Mouse (Mus musculus): Measurements from ENCODE around the gene Abca4.
"Not testable (repeated sequence)": the region's sequence is repeated elsewhere in the genome, so short reads cannot be mapped to it uniquely, and the experiment has no call there.

The Abca4 gene

DNA sequence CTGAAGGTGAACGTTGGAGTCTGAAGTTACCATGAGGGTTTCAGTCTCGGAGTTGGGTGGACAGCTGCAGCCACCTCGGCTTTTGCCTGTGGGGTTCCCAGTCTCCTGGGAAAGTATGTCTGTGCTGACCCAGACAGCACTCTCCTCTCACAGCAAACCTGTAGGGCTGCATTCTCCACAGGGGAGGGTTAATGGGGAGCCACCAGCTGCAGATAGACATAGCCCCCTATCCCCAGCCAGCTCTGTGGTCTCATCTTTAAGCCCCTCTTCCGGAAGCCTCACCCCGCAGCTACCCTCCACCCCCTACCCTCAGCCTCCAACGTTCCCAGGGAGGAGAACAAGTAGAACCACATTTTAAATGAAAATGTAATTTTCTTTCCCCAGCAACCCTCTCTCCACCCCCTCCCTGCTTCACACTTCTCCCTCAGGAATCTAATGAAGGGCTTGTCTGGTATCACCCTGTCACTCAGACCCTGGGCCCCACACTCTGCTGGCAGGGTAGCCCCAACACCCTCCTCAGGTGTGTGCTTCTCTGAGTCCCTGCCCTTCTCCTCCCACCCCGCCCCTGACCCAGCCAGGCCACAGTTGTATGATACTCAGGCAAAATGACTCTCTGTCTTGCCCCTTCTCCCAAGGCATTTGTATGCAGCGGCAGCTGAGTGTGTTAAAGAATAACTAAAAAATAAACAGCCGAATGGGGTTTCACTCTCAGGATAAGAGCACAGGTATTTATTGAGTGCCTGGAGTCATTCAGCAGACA, 14.4 kb downstream of the Abca4 start:
- DNase-seq (ENCODE audit: low read depth), result no peak

DNA sequence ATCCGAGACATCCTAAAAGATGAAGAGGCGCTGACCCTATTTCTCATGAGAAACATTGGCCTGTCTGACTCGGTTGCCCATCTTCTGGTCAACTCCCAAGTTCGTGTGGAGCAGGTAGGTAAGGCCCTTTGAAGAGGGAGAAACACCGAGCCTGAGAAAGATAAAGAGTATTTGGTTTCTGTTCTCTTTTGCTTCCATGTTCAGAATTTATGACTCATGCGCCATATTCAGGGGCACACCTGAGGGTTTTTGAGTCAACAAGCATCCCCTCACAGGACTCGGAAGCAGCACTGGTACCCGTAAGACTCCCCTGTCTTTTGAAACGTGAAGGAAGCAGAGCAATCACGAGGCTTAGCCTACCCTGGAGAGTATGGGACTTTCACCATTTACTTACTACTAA, 18.3 kb downstream of the Abca4 start:
- no peak for DNase-seq (ENCODE audit: low read depth)

DNA sequence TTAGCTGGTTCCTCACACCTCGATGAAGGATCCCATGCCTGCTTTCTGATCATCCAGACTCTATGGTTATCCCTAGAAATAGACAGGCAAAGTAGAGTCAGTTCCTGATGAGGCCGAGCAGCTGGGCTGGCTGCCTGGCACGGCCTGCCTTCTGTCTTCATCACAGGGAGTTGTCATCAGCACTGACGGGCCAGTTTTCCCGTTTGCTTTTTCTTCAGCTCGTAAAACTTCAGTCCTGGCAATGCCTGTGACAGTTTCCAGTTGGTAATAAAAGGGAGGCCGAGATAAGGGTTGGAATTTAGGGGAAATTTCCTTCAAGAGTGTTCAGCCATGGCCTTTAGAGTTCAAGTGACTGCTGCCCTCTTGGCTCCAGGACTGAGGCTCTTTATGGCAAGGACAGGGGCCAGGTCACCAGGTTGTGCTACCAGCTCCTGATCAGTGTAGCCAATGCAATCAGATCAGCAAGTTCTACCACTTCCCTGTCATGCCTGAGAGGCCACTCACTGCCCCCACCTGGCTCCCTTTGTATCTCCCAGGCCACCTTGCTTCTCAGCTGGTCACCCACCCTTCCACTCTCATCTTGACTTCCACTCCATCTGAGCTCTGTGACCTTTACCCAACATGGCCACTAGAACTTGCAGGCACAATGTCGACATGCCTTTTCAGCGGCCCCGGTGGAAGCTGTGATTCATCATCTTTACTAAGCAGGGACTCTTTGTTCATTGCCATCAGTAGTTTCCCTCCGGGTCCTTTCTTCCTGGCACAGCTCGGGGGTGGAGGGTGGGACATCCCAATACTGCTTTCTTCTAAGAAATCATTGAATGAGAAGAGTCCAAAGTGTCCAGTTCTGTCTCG, 20.5 kb downstream of the Abca4 start:
- no peak for DNase-seq (ENCODE audit: low read depth)

DNA sequence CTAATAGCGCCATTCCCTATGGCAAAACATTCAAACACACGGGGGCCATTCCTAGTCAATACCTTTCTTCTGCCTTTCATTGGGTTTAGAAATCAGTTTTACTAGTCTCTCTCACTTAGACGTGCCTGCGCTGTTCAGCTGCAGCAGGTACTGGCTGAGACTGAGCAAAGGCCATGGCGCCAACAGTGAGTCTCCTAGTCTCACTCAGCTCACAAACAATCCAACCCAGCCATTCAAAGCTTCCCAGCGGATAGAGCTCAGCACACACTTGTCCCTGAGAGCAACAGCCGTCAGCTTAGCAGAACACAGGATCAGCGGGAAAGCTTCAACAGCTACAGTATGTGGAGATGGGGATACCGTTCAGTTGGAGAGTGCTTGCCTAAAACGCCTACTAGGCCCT, 27.5 kb downstream of the Abca4 start:
- DNase-seq (ENCODE audit: low read depth), result no peak

DNA sequence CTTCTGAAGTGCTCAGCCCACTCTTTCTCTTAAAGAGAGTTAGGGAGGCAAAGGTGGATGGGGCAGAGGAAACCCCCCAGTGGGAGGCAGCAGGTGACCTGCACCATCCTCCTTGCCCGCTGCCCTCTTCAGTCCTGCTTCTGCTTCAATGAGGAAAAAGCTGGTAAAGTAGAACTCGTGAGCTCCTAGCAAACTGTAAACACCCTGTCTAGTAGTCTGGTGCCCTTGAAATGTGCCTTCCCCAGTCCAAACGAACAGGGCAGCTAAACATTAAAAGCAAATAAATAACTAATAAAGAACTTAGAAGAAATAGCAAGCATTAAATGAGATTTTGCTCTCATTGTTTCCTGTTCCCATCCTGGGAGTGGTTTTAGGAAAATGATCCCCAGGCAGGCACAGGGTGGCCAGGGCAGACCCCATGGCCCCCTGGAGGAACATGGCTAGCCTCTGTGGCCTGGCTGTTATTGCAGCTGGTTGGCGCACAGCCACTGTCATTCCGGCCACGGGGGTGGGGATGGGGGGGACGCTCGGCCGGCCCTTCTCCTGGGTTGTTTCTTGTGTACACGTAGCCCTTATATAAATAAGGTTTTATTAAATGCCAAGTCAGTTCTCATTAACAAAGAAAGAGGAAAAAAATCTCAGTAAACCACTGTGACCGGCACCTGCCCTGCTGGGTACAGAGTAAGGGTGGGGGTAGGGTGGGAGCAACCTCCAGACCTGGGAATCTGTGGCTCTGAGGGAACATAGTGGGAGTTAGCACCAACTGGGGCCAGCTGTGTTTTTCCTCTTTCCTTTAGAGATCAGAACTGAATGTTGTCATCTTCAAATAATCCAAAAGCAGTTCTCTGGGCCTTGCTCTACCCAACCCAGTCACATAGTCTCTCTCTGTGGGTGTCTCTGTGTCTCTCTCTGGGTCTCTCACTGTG, 28.7 kb downstream of the Abca4 start:
- DNase-seq (ENCODE audit: low read depth), result no peak

DNA sequence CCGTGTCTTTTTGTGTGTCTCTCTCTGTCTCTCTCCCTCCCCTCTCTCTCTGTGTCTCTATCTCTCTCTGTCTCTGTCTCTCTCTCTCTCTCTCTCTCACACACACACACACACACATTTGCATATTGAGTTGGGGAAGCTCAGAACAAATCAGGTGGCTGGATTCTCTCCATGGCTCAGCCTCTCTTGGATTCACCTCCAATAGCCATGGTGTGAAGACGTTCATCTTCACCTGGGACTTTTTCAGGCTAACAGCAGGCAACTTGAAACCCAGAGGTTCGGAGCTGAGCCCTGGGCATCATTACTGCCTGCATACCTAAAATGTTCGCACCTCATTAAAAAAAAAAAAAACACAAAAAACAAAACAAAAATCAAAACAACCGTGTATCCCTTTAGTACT, 29.4 kb downstream of the Abca4 start:
- no peak for DNase-seq (ENCODE audit: low read depth)

DNA sequence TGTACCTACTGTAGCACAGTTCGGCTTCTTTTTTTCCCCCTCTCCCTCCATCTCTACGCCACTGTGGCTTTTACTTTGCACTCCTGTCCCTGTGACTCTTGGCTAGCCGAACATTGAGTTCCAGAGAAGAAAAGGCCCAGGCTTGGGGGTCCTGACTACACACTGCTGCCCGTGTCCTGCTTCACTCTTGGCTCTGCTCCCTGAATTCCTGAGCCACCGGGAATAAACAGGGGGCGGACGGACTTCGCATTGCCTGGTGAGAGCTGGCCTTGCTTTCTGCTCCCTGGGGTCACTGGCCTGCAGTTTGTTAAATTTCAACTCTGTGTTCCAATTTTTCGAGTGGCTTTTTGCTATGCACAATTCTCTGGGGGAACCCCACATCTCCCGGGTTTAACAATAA, 30.1 kb downstream of the Abca4 start:
- no peak for DNase-seq (ENCODE audit: low read depth)

DNA sequence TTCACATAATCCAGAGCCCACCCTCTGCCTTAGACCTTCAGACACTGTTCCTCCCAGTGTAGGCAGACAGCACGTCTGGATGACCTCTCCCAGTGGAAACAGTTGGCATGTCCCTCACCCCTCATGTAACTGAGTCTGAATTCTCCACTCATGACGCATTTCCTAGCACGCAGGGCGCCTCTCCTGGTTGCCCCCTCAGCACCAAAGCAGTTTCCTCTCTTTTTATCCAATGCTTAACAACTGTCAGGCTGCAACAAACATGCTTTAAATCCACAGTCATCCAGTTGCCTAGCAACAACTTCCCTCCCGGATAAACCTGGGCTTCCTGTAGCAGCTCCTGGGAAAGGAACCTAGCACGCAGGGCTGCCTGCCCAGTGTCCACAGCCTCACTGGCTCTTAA, 33.9 kb downstream of the Abca4 start:
- no peak for DNase-seq (ENCODE audit: low read depth)

DNA sequence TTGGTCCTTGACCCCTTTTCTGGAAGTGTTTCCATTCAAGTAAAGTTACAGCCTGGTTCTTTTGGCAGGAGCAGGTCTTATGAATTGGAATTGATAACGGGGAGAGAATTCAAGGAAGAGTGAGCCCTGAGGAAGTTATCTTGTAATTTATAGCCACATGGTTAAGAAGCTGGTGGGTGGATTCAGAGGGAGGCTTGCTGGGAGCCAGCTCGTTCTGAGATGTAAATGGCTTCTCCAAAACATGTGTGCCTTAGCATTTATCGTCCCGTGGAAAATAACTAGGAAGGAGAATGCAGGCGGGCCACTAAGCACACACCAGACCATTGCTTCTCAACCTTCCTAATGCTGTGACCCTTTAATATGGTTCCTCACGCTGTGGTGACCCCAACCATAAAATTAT, 34.9 kb downstream of the Abca4 start:
- no peak for DNase-seq (ENCODE audit: low read depth)

DNA sequence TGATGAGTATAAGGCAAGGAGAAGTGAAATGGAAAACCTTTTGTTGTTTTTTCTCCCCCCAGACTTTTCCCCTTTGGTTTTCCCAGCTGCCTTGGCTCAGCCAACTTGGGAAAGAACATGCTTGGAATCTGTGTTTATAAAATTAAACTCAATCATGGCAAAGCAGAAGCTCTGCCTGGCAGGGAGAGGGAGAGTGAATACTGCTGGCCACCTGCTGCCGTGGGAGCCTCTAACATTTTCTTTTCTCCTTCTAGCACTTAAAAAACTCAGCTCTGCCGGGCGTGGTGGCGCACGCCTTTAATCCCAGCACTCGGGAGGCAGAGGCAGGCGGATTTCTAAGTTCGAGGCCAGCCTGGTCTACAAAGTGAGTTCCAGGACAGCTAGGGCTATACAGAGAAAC, 37.4 kb downstream of the Abca4 start:
- not testable (repeated sequence) for DNase-seq (ENCODE audit: low read depth)

DNA sequence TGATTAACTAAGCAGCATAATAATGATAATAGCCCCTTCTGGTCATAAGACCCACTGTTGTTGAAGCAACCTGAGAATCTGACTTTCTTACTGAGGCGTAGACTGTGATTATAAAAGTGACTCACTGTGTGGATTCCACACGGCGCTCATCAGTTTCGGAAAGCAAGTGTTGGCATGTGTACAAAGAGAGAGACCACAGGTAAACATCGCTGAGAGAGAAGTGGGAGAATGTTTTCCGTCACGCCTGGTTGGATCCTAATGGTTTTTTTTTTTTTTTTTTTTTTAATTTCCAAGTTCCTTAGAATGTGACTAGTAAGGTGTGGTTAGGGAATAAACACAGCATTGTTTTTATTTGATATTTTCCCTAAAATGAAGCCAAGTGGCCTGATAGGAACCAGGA, 38.1 kb downstream of the Abca4 start:
- no peak for DNase-seq (ENCODE audit: low read depth)

DNA sequence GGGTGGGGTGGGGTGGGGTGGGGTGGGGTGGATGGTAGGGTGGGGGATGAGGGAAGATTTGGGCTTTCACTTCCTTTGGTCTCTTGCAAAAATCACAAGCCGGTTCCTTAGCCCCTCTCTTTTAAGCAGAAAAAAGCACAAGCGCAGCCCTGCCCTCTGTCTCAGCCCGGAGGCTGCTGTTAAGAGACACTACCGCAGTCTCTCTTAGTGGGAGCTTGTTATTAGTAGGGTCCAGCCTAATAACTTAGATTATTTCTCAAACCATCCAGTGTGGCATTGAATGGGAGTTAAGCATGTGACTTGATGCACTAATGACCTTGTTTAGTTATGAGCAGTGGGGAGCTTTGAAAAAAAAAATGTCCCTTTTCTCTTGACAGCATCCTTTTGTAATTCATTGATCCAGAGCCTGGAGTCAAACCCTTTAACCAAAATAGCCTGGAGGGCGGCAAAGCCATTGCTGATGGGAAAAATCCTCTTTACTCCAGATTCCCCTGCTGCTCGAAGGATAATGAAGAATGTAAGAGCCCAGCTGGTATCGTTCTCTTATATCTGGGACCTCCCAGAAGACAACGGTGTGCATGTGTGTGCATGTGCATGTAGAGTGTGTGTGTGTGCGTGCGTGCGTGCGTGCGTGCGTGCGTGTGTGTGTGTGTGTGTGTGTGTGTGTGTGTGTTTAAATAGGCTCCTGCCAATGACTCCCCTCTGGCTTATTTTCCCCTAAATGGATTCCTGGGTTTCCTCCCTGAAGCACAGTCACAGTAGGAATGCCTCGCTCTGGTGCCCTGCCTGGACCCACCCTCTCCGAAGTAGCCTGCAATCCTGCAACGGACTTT, 41.1 kb downstream of the Abca4 start:
- no peak for DNase-seq (ENCODE audit: low read depth)

DNA sequence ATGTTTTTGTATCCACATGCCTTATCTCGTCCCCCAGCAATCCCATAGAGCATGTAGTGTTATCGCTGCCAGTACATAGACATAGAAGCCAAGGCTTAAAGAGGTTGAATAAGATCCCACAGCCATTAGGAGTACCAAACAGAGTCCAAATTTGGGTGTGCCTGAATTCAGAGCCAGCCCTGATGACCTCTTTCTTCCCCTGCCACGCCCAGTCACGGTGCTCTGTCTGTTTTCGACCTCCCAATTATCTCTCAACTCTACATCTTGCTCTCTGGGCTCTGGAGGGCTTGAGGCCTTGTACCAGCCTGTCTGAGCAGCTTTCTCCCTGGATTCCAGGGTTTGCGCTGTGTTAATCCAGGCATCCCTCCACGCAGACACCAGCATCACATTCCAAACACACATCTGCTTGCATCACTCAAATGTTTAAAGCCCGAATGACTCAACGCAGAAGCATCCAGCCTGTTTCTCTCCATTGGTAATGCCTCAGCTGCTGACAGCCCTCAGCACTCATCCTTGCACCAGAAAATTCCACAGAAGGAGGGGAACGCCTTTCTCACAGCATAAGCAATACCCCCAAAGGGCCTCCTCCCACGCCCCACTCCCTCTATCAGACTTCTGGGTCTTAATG, 43.9 kb downstream of the Abca4 start:
- DNase-seq (ENCODE audit: low read depth), result no peak

DNA sequence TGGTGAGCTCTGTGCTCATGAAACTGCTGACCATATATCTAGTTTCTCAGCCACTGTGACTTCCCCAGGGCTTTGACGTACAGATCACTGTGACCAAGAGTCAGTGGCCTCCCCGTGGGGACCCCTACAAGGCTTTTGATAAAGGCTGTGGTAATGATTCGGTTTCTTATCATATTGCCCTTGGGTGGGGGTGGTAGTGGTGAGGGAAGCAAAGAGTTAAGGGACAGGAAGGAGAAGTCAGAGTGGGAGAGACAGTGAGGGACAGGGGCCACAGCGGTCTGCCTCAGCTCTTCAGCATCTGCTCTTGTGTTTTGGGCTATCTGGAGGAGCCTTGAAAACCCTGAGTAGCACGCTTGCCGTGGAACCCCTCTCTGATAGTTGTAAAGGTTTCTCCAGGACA, 46.1 kb downstream of the Abca4 start:
- no peak for DNase-seq (ENCODE audit: low read depth)

DNA sequence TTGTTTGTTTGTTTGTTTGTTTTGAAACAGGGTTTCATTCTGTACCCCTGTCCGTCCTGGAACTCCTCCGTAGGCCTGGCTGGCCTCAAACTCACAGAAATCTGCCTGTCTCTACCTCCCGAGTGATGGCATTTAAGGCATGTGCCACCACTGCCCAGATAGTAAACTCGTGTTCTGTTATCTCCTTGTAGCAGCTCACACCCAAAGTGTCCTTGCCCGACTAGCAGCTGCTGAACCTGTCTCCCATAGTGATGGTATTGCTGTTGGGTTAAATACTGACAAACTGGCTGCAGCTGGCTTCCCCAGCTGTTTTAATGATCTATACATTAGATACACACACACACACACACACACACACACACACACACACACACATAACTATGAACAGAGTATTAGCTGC, 55.5 kb downstream of the Abca4 start:
- no peak for DNase-seq (ENCODE audit: low read depth)

DNA sequence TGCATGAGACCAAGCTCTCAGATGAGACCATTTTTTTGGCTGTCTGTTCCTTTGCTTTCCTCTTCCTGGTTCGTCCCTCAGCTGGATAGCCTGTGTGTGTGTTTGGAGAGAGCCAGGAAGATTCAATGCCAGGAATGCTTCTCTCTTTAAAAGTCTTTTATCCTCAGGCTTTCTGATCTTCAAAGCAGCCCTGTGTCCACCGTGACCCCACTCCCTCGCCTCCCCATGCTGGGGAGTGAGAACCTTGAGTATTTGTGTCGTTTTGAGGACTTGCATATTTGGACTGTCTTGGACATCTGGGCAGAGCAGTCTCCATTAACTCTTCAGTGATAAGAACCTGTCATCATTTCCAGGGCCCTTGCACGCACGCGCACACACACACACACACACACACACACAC, 57.8 kb downstream of the Abca4 start:
- DNase-seq (ENCODE audit: low read depth), result no peak

DNA sequence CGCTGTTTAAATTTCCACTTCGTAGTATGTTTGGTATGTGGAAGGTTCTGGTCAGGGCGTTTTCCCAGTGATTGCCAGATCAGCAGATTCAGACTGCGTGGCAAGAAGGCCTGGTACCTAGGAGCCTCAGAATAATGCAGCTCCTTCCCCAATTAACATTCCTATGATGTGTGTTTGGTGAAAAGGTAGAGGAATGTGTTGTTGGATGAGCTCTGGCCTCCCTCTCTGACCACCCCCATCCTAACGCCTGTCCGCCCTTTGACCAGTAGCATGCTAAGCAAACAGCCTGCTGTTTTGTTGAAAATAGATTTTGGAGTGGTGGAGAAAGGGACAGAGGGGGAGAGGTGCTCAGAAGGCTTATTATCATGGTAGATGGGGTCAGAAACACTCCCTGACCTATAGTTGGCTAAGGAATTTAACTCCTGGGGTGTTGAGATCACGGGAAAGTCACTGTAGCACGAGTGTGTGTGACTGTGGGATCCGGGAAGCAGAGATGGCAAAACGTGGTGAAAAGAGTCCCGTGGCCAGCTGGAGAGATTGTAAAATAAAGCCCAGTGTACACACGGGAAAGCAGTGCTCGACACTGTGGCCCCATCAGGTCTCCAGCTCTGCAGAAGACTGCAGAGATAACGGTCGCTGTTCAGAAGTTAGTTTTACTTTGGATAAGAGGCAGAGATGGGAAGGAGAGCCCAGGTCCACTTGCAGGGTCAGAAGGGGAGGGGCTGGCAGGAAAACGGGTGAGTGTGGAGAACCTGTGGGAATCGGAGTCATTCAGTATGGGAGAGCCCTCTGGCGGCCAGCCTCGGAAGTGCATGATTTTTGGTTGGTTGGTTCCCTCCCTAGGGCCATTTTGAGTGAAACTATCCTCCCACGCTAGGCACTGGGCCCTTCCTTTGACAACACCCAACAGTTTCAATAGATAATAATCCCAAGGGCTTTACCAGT, 59.9 kb downstream of the Abca4 start:
- peak; percentile 72 for DNase-seq (ENCODE audit: low read depth)

DNA sequence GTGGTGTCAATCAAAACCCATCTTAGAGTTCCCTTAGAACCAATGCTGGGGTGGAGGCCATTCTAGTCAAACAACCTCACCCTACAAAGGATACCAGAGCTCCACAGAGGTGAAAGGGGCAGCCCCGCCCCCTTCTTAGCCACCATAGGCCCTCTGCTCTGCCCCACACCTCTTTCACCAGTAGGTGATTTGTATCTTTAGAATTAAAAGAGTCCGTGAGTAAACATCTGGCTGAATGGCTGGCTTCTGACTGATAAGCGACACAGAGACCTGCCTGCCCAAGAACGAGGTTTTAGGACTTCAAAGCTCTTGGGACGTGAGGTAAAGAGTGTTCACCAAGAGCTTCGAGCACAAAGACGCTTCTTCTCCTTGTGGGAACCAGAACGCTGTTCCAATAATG, 62.7 kb downstream of the Abca4 start:
- DNase-seq (ENCODE audit: low read depth), result no peak

DNA sequence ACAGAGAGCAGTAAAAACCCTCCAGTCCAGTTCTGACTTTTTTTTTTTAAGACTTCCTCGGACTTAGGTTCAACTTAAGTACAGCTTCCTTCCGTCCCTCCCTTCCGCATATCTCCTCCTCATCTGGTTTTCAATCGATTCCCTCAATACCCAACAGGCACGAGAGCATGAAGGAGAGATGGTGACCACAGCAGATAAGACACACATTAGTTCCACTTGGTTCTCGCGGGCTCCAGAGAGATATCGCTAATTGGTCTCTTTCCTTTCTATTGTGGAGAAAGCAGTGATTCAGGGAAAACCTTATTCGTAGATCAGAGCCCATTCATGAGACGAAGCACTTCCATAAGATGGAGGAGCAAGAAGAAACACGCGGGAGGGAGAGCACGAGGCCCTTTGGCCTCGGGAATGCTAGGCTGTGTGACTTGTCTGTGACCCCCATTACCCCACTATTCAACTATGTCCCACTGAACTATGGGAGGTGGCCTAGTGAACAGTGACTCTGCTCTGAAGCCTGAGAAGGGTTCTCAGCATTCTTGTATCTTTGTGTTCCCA, 63.5 kb downstream of the Abca4 start:
- no peak for DNase-seq (ENCODE audit: low read depth)

DNA sequence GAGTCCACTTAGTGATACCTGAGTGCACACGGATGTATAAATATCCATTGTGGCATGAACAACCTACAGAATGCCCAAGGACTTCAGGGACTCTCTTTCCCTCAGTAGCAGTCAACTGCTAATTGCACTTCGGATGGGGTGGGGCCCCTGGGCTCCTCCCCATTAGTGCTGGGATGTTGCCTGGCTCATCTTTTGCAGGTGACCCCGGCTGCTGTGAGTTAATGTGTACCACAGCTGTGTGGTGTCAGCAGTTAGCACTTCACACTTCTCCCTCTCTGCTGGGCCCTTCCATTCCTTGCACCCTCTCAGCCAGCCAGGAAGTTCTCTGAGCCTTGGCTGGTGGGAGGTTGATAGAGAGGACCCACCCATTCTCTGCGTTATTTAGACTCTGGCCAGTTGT, 65.2 kb downstream of the Abca4 start:
- no peak for DNase-seq (ENCODE audit: low read depth)
